Mouse (Mus musculus) stomach, postnatal 0 days (tissue): Measurements from ENCODE around the gene Mllt6.

Experiments
- CTCF ChIP-seq: IDR thresholded peaks from 2 replicates; pipeline ENCODE4 v1.5.1; 2016; ENCODE audit warnings: antibody characterized with exemption, low read depth, mild to moderate bottlenecking, moderate library complexity
- EP300 ChIP-seq: optimal IDR thresholded peaks from 2 replicates; pipeline ENCODE3; 2016; ENCODE audit warnings: antibody characterized with exemption

GRCm38 (mm10) chr11:97700746-97701580 lies 37.7 kb downstream of the Mllt6 start:
- TF ChIP-seq CTCF (no peak), EP300 (no peak)
